Mouse (Mus musculus): ENCODE measurements at regions not wholly inside any gene's neighbourhood (a gene's known extent, or its start where the extent isn't known, plus 50 kb on each side); places are given as distances from the start of the nearest gene placed in this dataset.
A peak's percentile ranks its signal among the peaks of the same experiment; 100 is the strongest.

GRCm38 (mm10) chr9:27704001-27704400 lies 86.6 kb upstream of the Opcml start:
- DNase-seq (ENCODE audit: low read depth, low spot score), result no peak
- no peaks in the 10 kb centered on the region for H3K36me3 ChIP-seq (ENCODE audit: control insufficient read depth, insufficient read depth, low read length, poor library complexity, severe bottlenecking)
- no peaks in the 10 kb centered on the region for H3K27me3 ChIP-seq (ENCODE audit: control insufficient read depth, insufficient read depth, low read length, poor library complexity, severe bottlenecking)

GRCm38 (mm10) chr9:27723840-27724408 lies 66.7 kb upstream of the Opcml start:
- Histone ChIP-seq H3K36me3 (ENCODE audit: control insufficient read depth, insufficient read depth, low read length, poor library complexity, severe bottlenecking) (no peaks in the 10 kb centered on the region), H3K27me3 (ENCODE audit: control insufficient read depth, insufficient read depth, low read length, poor library complexity, severe bottlenecking) (no peaks in the 10 kb centered on the region)
- no peak for DNase-seq (ENCODE audit: low read depth, low spot score)

- Histone ChIP-seq H3K27me3 (ENCODE audit: control insufficient read depth, insufficient read depth, low read length, poor library complexity, severe bottlenecking) (no peaks in the 10 kb centered on the region), H3K36me3 (ENCODE audit: control insufficient read depth, insufficient read depth, low read length, poor library complexity, severe bottlenecking) (no peaks in the 10 kb centered on the region)
- DNase-seq (ENCODE audit: low read depth, low spot score), result no peak
Observed at GRCm38 (mm10) chr9:27724576-27724975, 66.0 kb upstream of the Opcml start.

- no peak for DNase-seq (ENCODE audit: low read depth, low spot score)
- Histone ChIP-seq H3K36me3 (ENCODE audit: control insufficient read depth, insufficient read depth, low read length, poor library complexity, severe bottlenecking) (no peaks in the 10 kb centered on the region), H3K27me3 (ENCODE audit: control insufficient read depth, insufficient read depth, low read length, poor library complexity, severe bottlenecking) (no peaks in the 10 kb centered on the region)
Observed at GRCm38 (mm10) chr9:27728652-27729557, 61.7 kb upstream of the Opcml start.

- no peaks in the 10 kb centered on the region for H3K36me3 ChIP-seq (ENCODE audit: control insufficient read depth, insufficient read depth, low read length, poor library complexity, severe bottlenecking)
- no peak for DNase-seq (ENCODE audit: low read depth, low spot score)
- H3K27me3 ChIP-seq (ENCODE audit: control insufficient read depth, insufficient read depth, low read length, poor library complexity, severe bottlenecking), result no peaks in the 10 kb centered on the region
Observed at GRCm38 (mm10) chr9:27729558-27729889, 61.1 kb upstream of the Opcml start.

GRCm38 (mm10) chr9:27739287-27739686 lies 51.3 kb upstream of the Opcml start:
- Histone ChIP-seq H3K36me3 (ENCODE audit: control insufficient read depth, insufficient read depth, low read length, poor library complexity, severe bottlenecking) (no peaks in the 10 kb centered on the region), H3K27me3 (ENCODE audit: control insufficient read depth, insufficient read depth, low read length, poor library complexity, severe bottlenecking) (no peaks in the 10 kb centered on the region)
- DNase-seq (ENCODE audit: low read depth, low spot score), result peak; percentile 1

Data from splenic B cell, adult 2 months (primary cell).